Mouse (Mus musculus) cerebellum, adult 2 months (tissue): Measurements from ENCODE around the gene Rtel1.

Source experiments
- CTCF ChIP-seq: fragments of 200-500 bp; IDR thresholded peaks from 2 replicates; pipeline ENCODE4 v1.5.1; 2011; ENCODE audit warnings: low read depth, mild to moderate bottlenecking, control low read depth, low read length, moderate library complexity, borderline replicate concordance; ENCODE audit not compliant: insufficient read depth
- POLR2A ChIP-seq: fragments of 200-500 bp; IDR thresholded peaks from 2 replicates; pipeline ENCODE4 v1.6.1; 2011; ENCODE audit warnings: low read length, control low read depth, borderline replicate concordance; ENCODE audit not compliant: insufficient read depth

DNA sequence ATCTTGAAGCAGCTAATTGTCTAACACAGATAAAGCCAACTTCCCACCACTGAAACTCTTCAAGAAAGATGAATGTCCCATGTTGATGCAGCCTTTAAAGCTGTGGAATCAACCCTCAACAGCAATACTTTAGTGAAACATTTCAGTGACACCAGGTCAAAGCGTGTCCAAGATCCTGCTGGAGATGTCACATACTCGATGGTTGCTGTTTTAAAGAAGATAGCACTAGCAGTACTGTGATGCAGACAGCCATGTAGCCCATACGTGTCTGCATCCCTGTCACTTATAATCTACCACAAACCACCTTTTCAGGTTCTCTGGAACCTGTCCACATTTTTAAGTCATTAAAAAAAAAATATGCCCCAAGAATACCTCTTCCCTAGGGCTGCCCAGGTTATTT, 84.2 kb downstream of the Rtel1 start:
- TF ChIP-seq POLR2A (no peak), CTCF (no peak)
